Mouse (Mus musculus) bone marrow, adult 2 months (tissue): ENCODE data around the gene Plekhg3. TPM values are rescaled to one million over a fixed set of nuclear protein-coding genes. Genes with fewer than 3 reads are reported as not detected.

Source experiments
- H3K27ac ChIP-seq: fragments of 200-500 bp; 2 replicates; pipeline ENCODE4 v1.5.1; 2012; ENCODE audit warnings: low read depth, mild to moderate bottlenecking, control low read depth, inconsistent platforms, low read length; ENCODE audit not compliant: control insufficient read depth, poor library complexity, insufficient read depth
- H3K4me1 ChIP-seq: fragments of 200-500 bp; 2 replicates; pipeline ENCODE4 v1.6.1; 2011; ENCODE audit warnings: low read length; ENCODE audit not compliant: control insufficient read depth, insufficient read depth
- H3K4me3 ChIP-seq: fragments of 200-500 bp; replicated peaks from 2 replicates; pipeline ENCODE3; 2011; ENCODE audit warnings: mild to moderate bottlenecking, low read depth, low read length, control low read depth; ENCODE audit not compliant: control insufficient read depth
- CTCF ChIP-seq: fragments of 200-500 bp; IDR thresholded peaks from 2 replicates; pipeline ENCODE4 v1.5.1; 2011; ENCODE audit warnings: low read length, control low read depth; ENCODE audit not compliant: control insufficient read depth, insufficient read depth
- POLR2A ChIP-seq: fragments of 200-500 bp; IDR thresholded peaks from 2 replicates; pipeline ENCODE4 v1.6.1; 2011; ENCODE audit warnings: low read depth, mild to moderate bottlenecking, control low read depth, low read length, borderline replicate concordance; ENCODE audit not compliant: control insufficient read depth
- WGBS: fragments of 180-500 bp; shearing (Covaris S2); methylation state at CpG from one replicate; pipeline ENCODE4 v1.1.7; 2018; 5-methylcytosine and 5-hydroxymethylcytosine counted together
- polyA plus RNA-seq: library from polyadenylated mRNA; stranded (reverse); fragments of >200 nt; gene quantifications from 2 replicates; pipeline ENCODE4 v1.2.4, GENCODE M21; 2011; ENCODE audit warnings: low replicate concordance; ENCODE audit not compliant: missing spikeins, insufficient read depth, insufficient read length

Plekhg3 gene
- polyA plus RNA-seq, 1 experiment: 24.0 TPM

GRCm38 (mm10) chr12:76587357-76587756 is 56.7 kb downstream of the Plekhg3 start:
- WGBS: 79% methylated on average over 11 of the region's 11 CpGs
- H3K27ac ChIP-seq: no peak overlapping the region
- TF ChIP-seq POLR2A (no peak), CTCF (no peak)

GRCm38 (mm10) chr12:76589531-76589930 is 58.8 kb downstream of the Plekhg3 start:
- H3K4me1 ChIP-seq: peaks cover 4% of the 10 kb centered on the region
- H3K4me3 ChIP-seq: no peak overlapping the region
- TF ChIP-seq POLR2A (no peak), CTCF (no peak)
- H3K27ac ChIP-seq: no peak overlapping the region
- 71% methylated on average over 6 of the region's 6 CpGs for WGBS

More at GRCm38 (mm10) chr12:76587357-76587756, 56.7 kb downstream of the Plekhg3 start:
- Histone ChIP-seq H3K4me3 (no peak overlapping the region), H3K4me1 (no peaks in the 10 kb centered on the region)

DNA sequence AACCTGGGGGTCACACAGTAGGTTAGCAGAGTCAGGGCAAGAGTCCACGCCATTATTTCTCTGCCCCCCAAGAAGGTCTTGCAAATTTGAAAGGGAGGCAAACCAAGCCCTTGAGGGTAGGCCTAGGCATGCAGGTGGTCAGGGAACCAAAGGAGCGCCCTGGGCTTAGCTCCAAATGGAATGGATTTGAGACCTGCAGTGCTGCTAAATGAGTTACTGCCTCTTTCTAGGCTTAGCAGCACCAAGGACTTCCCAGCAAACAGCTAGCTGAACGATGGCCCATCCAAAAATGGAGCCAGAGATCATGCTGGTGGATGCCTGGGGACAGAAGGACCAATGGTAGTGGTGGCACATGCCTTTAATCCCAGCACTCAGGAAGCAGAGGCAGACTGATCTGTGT is 60.3 kb downstream of the Plekhg3 start:
- Histone ChIP-seq H3K27ac (no peak overlapping the region), H3K4me1 (peaks cover 5% of the 10 kb centered on the region), H3K4me3 (no peak overlapping the region)
- 85% methylated on average over 3 of the region's 3 CpGs for WGBS
- TF ChIP-seq POLR2A (no peak), CTCF (no peak)

DNA sequence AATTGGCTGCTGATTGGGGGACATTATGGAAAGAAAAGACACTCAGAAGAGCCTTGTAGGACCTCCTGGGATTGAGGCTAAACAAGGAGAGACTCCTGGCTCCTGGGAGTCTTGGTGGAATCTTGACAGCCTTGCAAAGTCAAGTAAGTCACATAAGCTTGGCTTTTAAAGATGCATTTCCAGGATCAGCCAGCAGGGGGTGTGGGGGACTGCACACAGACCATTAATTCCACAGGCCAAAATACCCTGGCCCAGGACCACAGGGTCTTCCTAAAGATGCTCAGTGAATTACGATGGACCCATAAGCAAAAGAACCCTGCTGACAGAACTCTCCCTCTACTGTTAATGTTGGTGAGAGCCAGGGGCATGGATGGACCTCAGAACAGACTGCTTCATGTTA is 61.5 kb downstream of the Plekhg3 start:
- H3K4me3 ChIP-seq: no peak overlapping the region
- TF ChIP-seq CTCF: peak; percentile 71
- TF ChIP-seq POLR2A: no peak
- 39% methylated on average over 1 of the region's 1 CpGs for WGBS
- H3K27ac ChIP-seq: no peak overlapping the region
- H3K4me1 ChIP-seq: peaks cover 5% of the 10 kb centered on the region

DNA sequence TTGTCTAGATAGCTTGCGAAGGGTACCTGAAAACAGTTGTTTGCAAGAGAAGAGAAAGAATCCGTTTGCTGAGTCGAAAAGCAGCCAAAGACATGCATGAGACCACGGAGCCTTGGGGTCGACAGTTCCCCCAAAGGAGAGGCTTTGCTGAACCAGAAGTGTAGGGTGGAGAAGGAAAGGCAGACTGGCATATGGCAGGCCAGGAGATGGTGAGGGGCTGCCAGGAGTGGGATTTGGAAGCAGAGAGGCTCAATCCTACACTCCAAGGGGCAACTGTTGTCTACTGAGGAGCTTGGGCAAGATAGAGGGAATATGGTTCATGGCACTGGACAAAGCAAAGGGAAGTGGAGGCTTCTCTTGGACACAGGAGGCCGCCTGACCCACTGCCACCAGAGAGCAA is 62.6 kb downstream of the Plekhg3 start:
- Histone ChIP-seq H3K27ac (no peak overlapping the region), H3K4me3 (no peak overlapping the region), H3K4me1 (peaks cover 5% of the 10 kb centered on the region)
- TF ChIP-seq POLR2A (no peak), CTCF (no peak)
- WGBS: 83% methylated on average over 6 of the region's 6 CpGs

DNA sequence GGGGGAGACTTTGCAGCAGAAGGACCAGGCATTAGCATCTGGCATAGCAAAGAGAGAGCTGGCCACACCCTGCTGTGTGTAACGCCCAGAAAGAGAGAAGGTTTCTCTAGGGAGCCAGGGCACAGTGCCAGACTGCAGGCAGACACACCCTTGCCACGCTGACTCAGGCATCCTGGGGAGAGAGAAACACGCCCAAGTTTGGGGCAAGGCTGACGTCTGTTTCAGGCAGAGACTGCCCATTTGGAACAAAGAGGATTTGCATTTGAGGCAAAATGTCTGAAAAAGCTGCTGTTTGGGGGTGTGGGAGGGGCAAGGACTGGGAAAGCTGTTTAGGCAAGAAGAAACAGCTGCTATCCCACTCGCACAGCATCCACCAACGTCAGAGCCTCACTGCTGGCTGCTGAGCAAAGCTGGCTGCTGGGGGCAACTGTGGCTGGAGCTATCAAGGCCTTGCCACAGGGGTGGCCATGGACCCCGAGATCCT is 63.2 kb downstream of the Plekhg3 start:
- WGBS: 11% methylated on average over 7 of the region's 7 CpGs
- Histone ChIP-seq H3K27ac (peak overlapping the region; percentile 87), H3K4me1 (peaks cover 5% of the 10 kb centered on the region), H3K4me3 (no peak overlapping the region)
- TF ChIP-seq POLR2A (peak; percentile 17; the same call in 1 of the 2 replicates), CTCF (no peak)

GRCm38 (mm10) chr12:76594556-76594955 is 63.9 kb downstream of the Plekhg3 start:
- TF ChIP-seq CTCF (no peak), POLR2A (no peak)
- 67% methylated on average over 3 of the region's 3 CpGs for WGBS
- H3K27ac ChIP-seq: peak overlapping the region; percentile 87
- no peak overlapping the region for H3K4me3 ChIP-seq
- peaks cover 5% of the 10 kb centered on the region for H3K4me1 ChIP-seq

DNA sequence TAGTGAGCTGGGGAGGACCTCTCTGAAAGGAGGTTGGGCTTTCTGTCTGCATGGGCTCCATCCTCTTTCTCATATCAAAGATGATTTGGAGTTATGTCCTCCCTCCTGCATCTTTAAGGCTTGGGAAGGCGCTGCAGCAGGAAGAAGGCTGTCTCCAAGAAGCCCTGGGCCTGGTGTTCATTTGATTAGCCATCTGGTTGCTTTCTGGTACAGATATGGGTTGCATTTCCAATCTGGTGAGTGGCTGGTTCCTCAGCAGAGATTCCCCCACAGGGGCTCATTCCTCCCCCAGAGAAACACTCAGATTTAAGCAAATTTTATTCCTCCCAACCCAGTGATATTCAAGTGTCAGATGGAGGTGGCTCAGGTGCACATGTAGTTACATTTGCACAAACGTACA is 65.1 kb downstream of the Plekhg3 start:
- no peak overlapping the region for H3K27ac ChIP-seq
- no peak overlapping the region for H3K4me3 ChIP-seq
- WGBS: 85% methylated on average over 2 of the region's 2 CpGs
- peaks cover 5% of the 10 kb centered on the region for H3K4me1 ChIP-seq
- no peak for TF ChIP-seq POLR2A
- TF ChIP-seq CTCF: no peak
